Mouse (Mus musculus) natural killer cell, adult 2 months (primary cell): ENCODE measurements around the gene Plk5.

Experiments
- DNase-seq, 2 experiments: peaks; one replicate each; pipeline ENCODE4 v3.0.0; 2022; ENCODE audit warnings: low spot score in 2 of 2

Gene Plk5

DNA sequence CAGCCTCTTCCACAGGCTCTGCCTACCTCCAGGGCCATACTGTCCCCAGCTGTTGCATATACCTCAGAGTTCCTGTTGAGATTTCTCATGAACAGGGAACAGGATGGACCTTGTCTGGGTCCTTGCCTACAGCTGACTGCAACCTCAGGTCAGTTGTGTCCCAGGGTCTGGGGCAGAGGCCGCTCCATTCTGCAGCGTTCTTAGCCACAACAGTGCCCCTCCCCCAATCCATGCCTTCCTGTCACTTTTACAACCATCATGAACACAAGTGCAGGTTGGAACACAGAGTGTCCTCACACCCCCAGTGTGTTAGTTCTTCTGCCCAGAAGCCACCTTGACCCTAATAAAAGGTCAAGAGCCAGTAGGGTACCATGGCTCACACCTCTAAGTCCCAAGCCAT is 32.5 kb downstream of the Plk5 start:
- DNase-seq = no peak

GRCm38 (mm10) chr10:80389185-80389708 is 33.0 kb downstream of the Plk5 start:
- no peak for DNase-seq

DNA sequence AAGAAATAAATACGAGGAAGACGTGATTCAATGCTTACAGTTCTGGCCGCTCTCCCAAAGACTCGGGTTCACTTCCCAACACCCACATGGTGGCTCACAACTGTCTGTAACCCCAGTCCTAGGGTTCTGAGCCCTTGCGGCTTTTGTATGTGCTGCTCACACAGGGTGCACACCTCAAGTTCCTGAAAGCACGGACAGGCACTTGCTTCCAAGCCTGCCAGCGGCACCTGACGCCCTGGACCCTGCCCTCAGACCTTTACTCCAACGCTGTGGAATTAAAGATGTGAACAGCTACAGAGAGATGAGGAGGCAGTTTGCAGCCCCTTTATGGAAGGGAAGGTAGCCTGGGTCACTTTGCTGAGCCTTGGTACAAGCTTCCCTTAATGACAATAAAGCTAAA is 34.4 kb downstream of the Plk5 start:
- no peak for DNase-seq

DNA sequence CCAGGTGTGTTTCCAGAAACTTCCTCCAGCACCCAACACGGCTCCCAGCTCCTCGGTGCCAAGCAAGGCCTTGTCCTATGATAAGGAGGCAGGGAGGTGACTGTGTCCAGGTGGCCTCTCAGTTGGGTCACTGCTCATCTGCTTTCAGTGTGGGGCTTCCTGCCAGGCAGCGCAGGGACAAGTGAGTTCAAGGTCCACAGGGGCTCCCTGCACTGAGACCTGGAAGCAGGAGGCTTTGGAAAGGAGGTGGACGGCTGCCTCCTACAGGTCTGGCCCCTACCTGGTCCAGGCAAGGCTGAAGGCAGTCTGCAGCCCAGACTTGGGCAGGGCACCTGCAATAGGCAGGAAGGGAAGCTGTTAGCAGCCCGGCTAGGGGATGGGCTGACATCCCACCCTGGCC is 36.4 kb downstream of the Plk5 start:
- no peak for DNase-seq

DNA sequence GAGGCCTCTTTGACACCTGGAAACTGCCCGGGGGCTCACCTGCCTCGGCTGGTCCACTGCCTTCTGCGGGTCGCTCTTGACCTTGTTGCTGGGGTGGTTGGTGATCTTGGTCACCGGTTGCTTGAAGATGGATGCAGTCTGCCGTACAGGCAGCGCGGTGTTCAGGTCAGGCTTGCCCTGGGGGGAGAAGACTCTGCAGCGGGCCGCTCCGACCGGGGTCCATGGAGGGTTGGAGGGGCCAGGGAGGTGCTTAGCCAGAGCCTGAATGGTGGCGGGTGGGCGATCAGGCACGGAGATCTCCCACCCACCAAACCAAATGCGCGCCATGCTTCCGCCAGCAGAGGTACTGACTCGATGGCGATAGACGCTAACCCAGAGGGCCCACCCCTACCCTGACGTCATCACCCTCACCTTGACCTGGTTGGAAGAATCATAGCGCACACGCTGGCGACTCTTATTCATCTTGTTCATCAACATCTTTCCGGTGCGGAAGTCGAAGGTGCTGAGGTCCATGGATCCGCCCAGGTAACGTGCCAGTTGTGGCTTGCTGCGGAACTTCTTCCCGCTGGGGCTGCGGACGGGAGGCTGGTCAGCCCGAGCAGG is 38.9 kb downstream of the Plk5 start:
- no peak for DNase-seq

- DNase-seq = no peak
These were observed 40.7 kb downstream of the Plk5 start for GRCm38 (mm10) chr10:80396822-80397523.

- no peak for DNase-seq
These were observed 41.4 kb downstream of the Plk5 start for GRCm38 (mm10) chr10:80397524-80398173.

- DNase-seq = no peak
These were observed 41.9 kb downstream of the Plk5 start for GRCm38 (mm10) chr10:80398174-80398535.

GRCm38 (mm10) chr10:80398719-80399190 is 42.5 kb downstream of the Plk5 start:
- peak; percentile 96 to 98 for DNase-seq

DNA sequence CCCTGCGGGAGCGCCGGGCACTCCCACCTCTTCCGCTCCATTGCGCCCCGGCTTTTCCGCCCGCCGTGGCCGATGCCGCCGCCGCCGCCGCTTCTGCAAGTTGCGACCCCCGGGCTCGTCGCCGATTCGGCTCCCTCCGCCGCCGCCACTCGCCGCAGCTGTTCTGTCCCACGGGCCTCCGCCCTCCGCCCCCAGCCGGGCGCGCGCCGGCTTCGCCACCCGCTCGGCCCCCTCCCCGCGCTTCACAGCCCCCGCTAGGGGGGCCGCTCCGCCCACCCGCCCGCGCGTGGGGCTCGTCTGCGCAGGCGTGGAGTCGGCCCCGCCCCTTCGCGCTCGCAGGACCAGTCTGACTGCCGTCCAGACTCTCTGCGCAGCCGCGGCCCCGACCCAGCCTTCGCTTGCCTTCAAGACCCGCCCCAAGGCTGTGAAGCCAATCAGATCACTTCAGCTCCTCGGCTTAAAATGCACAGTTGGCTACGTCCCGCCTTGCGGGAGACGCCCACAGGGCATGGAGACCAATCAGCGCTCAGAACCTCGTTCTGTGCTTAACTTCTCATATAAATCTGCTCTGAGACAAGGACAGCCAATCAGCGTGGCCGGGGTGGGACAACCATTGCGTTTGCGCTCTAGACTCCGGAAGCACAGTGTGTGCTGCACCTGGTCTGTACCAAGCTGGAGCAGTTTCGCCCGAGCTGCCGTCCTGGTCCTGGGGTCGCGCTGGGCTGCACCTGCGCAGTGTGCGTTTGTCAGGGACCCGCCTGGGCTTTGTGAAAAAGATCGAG is 43.1 kb downstream of the Plk5 start, which contains the start of gene Mbd3:
Gene Mbd3, minus strand, starts transcription at position 360 of the 782 bp plus-strand sequence.
- peak; percentile 99 to 100 for DNase-seq

DNA sequence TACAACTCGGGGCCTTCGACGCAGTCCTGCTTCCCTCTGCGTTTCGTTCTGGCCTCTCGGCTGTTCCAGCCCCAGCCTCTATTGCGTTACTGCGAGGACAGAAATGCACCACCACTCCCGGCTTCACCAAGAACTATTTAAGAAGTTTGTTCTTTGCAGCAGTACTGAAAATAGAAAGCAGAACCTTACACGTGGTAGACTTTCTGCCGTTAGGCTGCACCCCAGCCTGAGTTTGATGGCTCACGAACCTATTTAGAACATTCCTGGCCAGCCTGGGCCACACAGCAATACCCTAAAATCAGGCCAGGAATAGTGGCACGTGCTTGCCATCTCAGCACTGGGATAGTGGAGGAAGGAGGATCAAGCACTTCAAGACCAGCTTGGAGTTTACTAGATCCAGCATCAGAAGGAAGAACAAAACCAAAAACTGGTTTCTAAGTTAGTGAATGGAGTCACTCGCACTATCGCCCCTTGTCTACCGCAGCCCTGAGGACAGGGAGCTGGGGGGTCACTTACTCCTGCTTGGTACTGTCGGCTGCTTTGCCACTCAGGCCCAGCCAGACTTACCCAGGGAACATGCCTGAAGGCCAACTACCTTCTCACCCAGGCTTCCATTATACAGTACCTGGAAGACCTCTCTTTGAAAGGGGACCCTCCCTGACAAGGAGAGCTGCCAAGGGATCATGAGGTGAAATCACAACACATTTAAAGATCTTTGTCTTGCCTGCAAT is 43.9 kb downstream of the Plk5 start:
- no peak for DNase-seq

DNA sequence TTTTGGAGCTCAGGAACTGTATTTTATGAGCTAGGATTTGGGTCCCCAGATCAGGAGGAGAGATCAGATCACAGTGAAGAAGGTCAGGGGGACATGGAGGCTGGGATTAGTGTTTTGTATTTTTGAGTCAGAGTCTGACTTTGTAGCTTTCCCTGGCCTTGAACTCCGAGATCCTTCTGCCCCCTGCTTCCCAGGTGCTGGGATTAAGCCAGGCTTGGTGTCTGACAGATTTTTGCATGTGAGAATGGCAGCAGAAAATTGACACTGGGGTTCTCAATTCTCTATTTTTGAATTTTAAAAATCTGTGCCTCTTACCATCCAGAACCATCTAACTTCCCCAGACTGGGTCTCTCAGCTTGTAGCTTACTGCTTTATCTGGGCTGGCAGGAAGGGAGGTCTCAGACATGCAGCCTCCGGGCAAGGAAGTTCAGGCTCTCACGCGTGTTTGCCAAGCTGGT is 44.5 kb downstream of the Plk5 start:
- DNase-seq = no peak

GRCm38 (mm10) chr10:80403044-80403692 is 46.9 kb downstream of the Plk5 start:
- peak in 1 of 2 experiments; percentile 58 for DNase-seq

- DNase-seq = no peak
These were observed 49.4 kb downstream of the Plk5 start for GRCm38 (mm10) chr10:80405481-80406173.

- peak; percentile 89 for DNase-seq
These were observed 50.6 kb downstream of the Plk5 start, which contains the start of gene Uqcr11 for GRCm38 (mm10) chr10:80406684-80407501. TSS of gene Uqcr11 (minus strand) at chr10:80406830.

DNA sequence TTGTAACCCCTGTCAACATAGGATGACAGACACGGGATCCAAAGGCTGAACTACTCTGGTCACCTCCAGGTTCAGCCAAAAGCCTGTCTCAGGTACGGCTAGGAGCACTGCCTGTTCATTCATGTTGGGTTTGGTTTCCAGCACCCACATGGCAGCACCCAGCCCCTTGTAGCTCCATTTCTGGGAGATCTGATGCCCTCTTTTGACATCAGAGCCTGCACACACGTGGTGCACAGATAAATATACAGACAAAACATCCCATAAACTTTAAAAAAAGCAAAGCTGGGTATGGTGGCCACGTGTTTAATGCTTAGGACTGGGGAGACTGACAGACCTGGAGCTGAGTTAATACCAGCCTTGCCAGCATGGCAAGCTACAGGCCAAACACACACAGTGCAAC is 51.7 kb downstream of the Plk5 start:
- DNase-seq = no peak

DNA sequence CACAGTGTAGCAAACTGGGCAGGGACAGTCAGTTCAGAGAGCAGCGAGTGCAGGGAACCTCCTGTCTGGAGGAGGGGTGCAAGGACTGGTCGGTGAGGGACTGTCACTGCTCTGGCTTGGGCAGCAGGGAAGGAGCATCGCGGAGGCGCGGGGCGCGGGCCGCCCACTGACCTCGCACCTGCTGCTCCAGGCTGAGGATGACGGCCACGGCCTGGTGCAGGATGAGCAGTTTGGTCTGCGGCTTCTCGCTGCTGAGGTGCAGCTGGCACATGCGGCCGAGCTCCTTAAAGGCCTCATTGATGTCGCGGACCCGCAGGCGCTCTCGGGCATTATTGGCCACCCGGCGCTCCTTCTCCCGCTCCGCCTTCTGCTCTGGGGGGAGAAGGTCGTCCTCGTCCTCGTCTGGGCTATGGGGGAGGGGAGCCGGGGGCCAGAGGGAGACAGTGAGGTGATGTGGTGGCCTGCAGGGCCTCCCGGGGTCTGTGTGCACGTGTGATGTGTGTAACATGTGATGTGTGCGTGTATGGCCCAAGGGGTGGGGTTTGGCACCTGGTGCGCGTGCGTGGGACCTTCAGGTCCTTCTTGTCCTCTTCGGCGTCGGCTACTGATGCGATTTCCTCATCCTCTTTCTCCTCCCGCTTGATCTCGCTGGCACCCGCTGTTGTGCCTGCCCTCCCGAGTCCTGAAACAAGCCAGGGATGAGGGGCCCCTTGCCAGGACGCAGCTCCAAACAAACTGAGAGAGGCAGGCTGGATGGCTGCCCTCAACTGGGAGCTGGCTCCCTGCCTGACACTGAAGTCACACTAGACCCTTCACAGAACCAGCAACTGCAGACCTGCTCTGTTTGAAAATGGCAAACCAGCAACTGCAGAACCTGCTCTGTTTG is 56.6 kb downstream of the Plk5 start:
- DNase-seq = no peak
